Mouse (Mus musculus): ENCODE measurements at regions not wholly inside any gene's neighbourhood (a gene's known extent, or its start where the extent isn't known, plus 50 kb on each side); places are given as distances from the start of the nearest gene placed in this dataset.

DNA sequence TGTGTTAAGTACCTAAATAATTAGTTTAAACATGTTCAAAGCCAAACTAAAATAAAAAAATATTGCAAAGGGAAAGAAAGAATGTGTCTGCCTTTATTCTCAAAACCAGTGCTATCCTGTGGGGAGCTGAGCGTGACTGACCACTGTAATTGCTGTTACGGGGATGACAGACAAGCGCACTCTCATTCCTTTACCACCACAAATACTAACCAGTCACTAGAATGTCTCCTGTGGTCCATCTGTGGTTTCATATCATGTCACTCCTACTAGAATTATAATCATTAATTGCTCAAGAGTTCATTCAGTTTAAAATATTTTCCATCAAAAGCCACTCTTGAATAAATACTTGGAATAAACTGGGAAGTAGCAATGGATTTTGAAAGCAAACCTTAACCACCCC lies 268.8 kb downstream of the Epha4 start:
- WGBS: 91% methylated on average over 3 of the region's 3 CpGs
- no peak for TF ChIP-seq EP300 (optimal IDR thresholded peaks at IDR 0.05)
- no peak for TF ChIP-seq CTCF (IDR thresholded peaks at IDR 0.05; ENCODE audit: low read depth)
- H3K27ac ChIP-seq (replicated peaks): no peak overlapping the region
- DNase-seq (ENCODE audit: low spot score) (no peak), ATAC-seq (ENCODE audit: low FRiP score, low TSS enrichment) (no peak)
- no peak overlapping the region for H3K9ac ChIP-seq (ENCODE audit: low read length)
- no peaks in the 10 kb centered on the region for H3K36me3 ChIP-seq (ENCODE audit: control insufficient read depth, insufficient read depth, low read length)
- H3K27me3 ChIP-seq (ENCODE audit: control insufficient read depth, insufficient read depth, low read length): no peaks in the 10 kb centered on the region
- H3K4me3 ChIP-seq (ENCODE audit: low read depth, low read length): no peak overlapping the region
- H3K4me1 ChIP-seq (replicated peaks; ENCODE audit: control insufficient read depth, insufficient read depth): no peaks in the 10 kb centered on the region
- H3K4me2 ChIP-seq (replicated peaks; ENCODE audit: low read depth): no peak overlapping the region
- H3K9me3 ChIP-seq (ENCODE audit: control insufficient read depth, low read length): no peaks in the 10 kb centered on the region

DNA sequence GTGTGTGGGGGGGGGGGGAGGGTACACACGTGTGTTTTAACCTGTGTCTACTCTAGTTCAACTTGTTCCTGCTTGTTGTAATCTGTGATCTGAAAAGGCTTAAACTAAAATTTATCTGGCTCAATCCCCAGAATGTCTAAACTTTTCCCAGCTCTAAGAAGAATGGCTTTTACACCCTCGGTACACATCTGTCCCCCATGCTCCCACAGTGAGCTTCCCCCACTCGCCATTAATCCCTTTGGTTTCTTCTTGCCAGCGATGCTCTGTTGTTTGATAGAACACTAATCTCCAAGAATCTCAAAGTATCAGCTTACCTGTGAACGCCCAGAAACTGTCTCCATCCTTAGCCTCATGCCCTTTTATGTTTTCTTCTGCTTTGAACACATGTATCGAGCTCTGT lies 260.6 kb downstream of the Epha4 start:
- 31% methylated on average over 6 of the region's 6 CpGs for WGBS
- no peak overlapping the region for H3K9ac ChIP-seq (ENCODE audit: low read length)
- H3K4me3 ChIP-seq (ENCODE audit: low read depth, low read length): no peak overlapping the region
- H3K27ac ChIP-seq (replicated peaks): no peak overlapping the region
- no peak for DNase-seq (ENCODE audit: low spot score)
- H3K27me3 ChIP-seq (ENCODE audit: control insufficient read depth, insufficient read depth, low read length): no peaks in the 10 kb centered on the region
- TF ChIP-seq EP300 (optimal IDR thresholded peaks at IDR 0.05): no peak
- TF ChIP-seq CTCF (IDR thresholded peaks at IDR 0.05; ENCODE audit: low read depth): no peak
- no peak for ATAC-seq (ENCODE audit: low FRiP score, low TSS enrichment)
- H3K9me3 ChIP-seq (ENCODE audit: control insufficient read depth, low read length): no peaks in the 10 kb centered on the region
- H3K36me3 ChIP-seq (ENCODE audit: control insufficient read depth, insufficient read depth, low read length): no peaks in the 10 kb centered on the region
- no peak overlapping the region for H3K4me2 ChIP-seq (replicated peaks; ENCODE audit: low read depth)
- 0 out of 2 replicates have a peak, but pooled peaks cover 2% of the 10 kb centered on the region for H3K4me1 ChIP-seq (replicated peaks; ENCODE audit: control insufficient read depth, insufficient read depth)

DNA sequence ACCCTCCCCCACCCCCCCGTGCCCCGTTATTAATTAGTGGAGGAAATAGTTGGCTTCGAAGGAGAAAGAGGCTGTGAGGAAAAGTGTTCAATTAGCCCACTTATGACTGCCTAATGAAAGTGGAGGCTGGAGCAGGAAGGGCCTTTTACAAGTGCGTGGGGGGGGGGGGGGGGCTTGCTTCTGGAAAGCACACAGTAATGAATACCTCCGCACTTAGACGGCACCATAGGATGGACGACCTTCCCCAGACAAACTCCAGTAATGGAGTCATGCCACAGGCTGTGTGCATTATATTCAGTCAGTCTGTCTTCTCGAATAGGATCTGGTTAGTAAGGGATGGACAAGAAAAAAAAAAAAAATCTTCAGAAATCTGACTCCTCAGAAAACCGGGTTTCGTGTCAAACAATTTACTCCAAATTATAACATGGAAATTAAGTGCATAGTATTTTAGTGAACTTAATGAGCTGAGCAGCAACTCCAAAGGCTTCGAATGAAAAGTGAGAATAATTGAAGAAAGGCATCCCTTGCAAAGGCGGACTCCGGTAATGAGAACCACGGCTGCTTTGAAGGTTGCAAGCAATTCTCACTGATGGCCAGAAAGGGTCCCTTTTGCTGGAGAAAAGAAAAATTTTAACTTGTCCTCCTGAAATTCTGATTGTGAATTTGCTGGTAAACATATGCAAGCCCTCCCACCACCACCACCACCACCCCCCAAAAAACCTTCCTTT lies 258.6 kb downstream of the Epha4 start:
- 83% methylated on average over 14 of the region's 14 CpGs for WGBS
- no peak overlapping the region for H3K4me2 ChIP-seq (replicated peaks; ENCODE audit: low read depth)
- TF ChIP-seq CTCF (IDR thresholded peaks at IDR 0.05; ENCODE audit: low read depth) (no peak), EP300 (optimal IDR thresholded peaks at IDR 0.05) (no peak)
- DNase-seq (ENCODE audit: low spot score): no peak
- H3K4me3 ChIP-seq (ENCODE audit: low read depth, low read length): no peak overlapping the region
- 0 out of 2 replicates have a peak, but pooled peaks cover 2% of the 10 kb centered on the region for H3K4me1 ChIP-seq (replicated peaks; ENCODE audit: control insufficient read depth, insufficient read depth)
- H3K27ac ChIP-seq (replicated peaks): no peak overlapping the region
- H3K36me3 ChIP-seq (ENCODE audit: control insufficient read depth, insufficient read depth, low read length): no peaks in the 10 kb centered on the region
- no peak overlapping the region for H3K9ac ChIP-seq (ENCODE audit: low read length)
- H3K9me3 ChIP-seq (ENCODE audit: control insufficient read depth, low read length): no peaks in the 10 kb centered on the region
- no peak for ATAC-seq (ENCODE audit: low FRiP score, low TSS enrichment)
- H3K27me3 ChIP-seq (ENCODE audit: control insufficient read depth, insufficient read depth, low read length): no peaks in the 10 kb centered on the region

DNA sequence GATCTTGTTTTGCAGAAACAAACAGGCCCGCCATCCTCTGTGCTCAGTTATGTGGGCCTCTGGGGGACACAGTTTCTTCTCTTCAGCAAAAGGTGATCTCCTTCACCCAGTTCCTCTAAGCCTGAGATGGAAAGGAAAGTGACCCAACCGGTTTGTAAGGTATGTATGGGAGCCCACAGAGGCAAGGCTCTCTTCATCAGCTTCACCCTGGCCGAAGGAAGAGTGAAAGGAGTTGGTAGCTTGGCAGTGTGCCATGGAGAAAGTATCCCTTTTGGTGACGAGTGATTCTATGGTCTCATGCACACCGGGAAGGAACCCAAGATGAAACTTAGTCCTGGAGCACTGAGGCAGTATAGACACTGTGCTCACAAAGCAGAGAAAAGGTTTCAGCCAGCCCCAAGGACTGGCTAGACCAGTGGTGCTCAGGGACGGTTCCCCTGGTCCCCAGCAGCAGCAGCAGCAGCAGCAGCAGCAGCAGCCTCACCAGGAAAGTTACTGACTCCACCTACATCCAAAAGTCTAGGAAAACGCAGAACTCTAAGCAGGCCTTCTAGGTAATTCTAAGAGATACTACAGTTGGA lies 256.1 kb downstream of the Epha4 start:
- H3K36me3 ChIP-seq (ENCODE audit: control insufficient read depth, insufficient read depth, low read length): no peaks in the 10 kb centered on the region
- no peak for ATAC-seq (ENCODE audit: low FRiP score, low TSS enrichment)
- 44% methylated on average over 7 of the region's 7 CpGs for WGBS

DNA sequence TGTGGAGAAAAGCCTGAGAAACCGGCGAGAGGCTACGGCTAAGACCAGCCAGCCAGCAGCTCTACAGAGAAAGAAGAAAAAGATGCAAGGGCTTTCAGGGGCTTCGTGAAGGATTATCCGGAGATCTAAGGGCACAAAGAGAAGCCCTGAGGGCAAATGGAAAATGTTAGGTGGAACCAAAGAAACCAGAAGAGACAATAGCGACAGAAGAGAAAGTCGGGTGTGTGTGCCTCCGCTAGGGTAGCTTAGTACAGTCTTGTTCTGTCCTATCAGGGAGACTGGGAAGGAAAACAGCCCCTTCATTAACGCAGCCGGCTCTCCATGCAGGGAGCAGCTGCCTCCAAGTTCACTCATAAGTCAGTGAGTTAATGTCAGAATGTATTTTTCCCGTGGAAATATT lies 255.1 kb downstream of the Epha4 start:
- H3K4me1 ChIP-seq (replicated peaks; ENCODE audit: control insufficient read depth, insufficient read depth): no peaks in the 10 kb centered on the region
- no peaks in the 10 kb centered on the region for H3K9me3 ChIP-seq (ENCODE audit: control insufficient read depth, low read length)
- H3K4me3 ChIP-seq (ENCODE audit: low read depth, low read length): no peak overlapping the region
- DNase-seq (ENCODE audit: low spot score): no peak
- no peak overlapping the region for H3K9ac ChIP-seq (ENCODE audit: low read length)
- H3K36me3 ChIP-seq (ENCODE audit: control insufficient read depth, insufficient read depth, low read length): no peaks in the 10 kb centered on the region
- TF ChIP-seq CTCF (IDR thresholded peaks at IDR 0.05; ENCODE audit: low read depth): no peak
- TF ChIP-seq EP300 (optimal IDR thresholded peaks at IDR 0.05): no peak
- peak overlapping the region; percentile 15; the same call in 1 of the 2 replicates for H3K4me2 ChIP-seq (replicated peaks; ENCODE audit: low read depth)
- ATAC-seq (ENCODE audit: low FRiP score, low TSS enrichment): no peak
- H3K27me3 ChIP-seq (ENCODE audit: control insufficient read depth, insufficient read depth, low read length): no peaks in the 10 kb centered on the region
- no peak overlapping the region for H3K27ac ChIP-seq (replicated peaks)
- 29% methylated on average over 11 of the region's 11 CpGs for WGBS

More for the DNA sequence above, 256.1 kb downstream of the Epha4 start:
- Histone ChIP-seq H3K27me3 (ENCODE audit: control insufficient read depth, insufficient read depth, low read length) (no peaks in the 10 kb centered on the region), H3K27ac (replicated peaks) (0 out of 2 replicates have a peak overlapping the region, but pooled peaks have one; percentile 30), H3K9ac (ENCODE audit: low read length) (no peak overlapping the region), H3K4me3 (ENCODE audit: low read depth, low read length) (no peak overlapping the region), H3K4me2 (replicated peaks; ENCODE audit: low read depth) (no peak overlapping the region), H3K4me1 (replicated peaks; ENCODE audit: control insufficient read depth, insufficient read depth) (no peaks in the 10 kb centered on the region), H3K9me3 (ENCODE audit: control insufficient read depth, low read length) (no peaks in the 10 kb centered on the region)
- no peak for TF ChIP-seq CTCF (IDR thresholded peaks at IDR 0.05; ENCODE audit: low read depth)
- TF ChIP-seq EP300 (optimal IDR thresholded peaks at IDR 0.05): no peak
- DNase-seq (ENCODE audit: low spot score): peak; percentile 24

DNA sequence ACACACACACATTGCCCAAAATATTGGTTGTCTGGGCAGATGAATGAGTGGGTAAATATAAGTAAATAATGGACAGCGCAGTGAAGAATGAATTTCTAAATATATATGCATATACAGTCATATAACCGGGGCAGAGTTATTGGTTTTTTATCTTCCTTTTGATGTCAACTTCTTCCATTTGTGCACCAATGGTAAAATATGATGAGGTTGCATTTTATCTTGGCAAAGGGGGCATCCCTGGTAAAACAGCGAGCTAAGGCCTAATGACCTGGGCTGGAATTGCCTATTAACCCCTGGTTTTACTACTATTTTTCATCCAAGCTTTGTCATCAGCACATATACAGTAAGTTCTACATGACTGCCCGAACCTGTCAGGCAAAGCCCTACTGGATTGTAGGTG lies 253.2 kb downstream of the Epha4 start:
- 89% methylated on average over 4 of the region's 4 CpGs for WGBS
- no peak overlapping the region for H3K27ac ChIP-seq (replicated peaks)
- no peaks in the 10 kb centered on the region for H3K4me1 ChIP-seq (replicated peaks; ENCODE audit: control insufficient read depth, insufficient read depth)
- H3K4me3 ChIP-seq (ENCODE audit: low read depth, low read length): no peak overlapping the region
- H3K9me3 ChIP-seq (ENCODE audit: control insufficient read depth, low read length): no peaks in the 10 kb centered on the region
- DNase-seq (ENCODE audit: low spot score): no peak
- ATAC-seq (ENCODE audit: low FRiP score, low TSS enrichment): no peak
- no peaks in the 10 kb centered on the region for H3K27me3 ChIP-seq (ENCODE audit: control insufficient read depth, insufficient read depth, low read length)
- H3K4me2 ChIP-seq (replicated peaks; ENCODE audit: low read depth): no peak overlapping the region
- TF ChIP-seq EP300 (optimal IDR thresholded peaks at IDR 0.05) (no peak), CTCF (IDR thresholded peaks at IDR 0.05; ENCODE audit: low read depth) (no peak)
- no peak overlapping the region for H3K9ac ChIP-seq (ENCODE audit: low read length)
- H3K36me3 ChIP-seq (ENCODE audit: control insufficient read depth, insufficient read depth, low read length): no peaks in the 10 kb centered on the region

Data from stomach, postnatal 0 days (tissue).